Mouse (Mus musculus): ENCODE results near the gene Slc38a10. TPM values are rescaled to one million over a fixed set of nuclear protein-coding genes. Genes with fewer than 3 reads are reported as not detected.

The Slc38a10 gene
- 118 TPM for polyA plus RNA-seq (2017; shearing (Covaris generic))

DNA sequence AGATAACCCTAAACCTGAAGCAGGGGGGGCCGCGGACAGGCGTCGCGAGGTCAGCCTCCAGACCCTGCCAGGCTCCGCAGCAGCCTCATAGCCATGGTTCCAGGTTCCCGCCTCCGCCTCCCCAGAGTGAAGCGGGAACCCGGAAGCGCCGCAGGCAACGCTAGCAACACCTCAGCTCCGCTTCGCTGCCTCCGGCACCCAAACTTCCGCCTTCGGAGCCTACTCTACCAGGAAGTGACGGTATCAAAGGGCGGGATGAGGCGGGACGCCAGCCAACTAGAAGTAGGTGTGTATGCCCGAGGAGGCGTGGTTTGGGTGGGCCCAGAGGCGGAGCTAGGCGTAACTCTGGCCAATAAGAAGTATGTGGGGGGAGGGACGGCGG is at the start of gene Slc38a10:
Gene Slc38a10, minus strand, starts transcription at position 234 of the 382 bp plus-strand sequence.

DNA sequence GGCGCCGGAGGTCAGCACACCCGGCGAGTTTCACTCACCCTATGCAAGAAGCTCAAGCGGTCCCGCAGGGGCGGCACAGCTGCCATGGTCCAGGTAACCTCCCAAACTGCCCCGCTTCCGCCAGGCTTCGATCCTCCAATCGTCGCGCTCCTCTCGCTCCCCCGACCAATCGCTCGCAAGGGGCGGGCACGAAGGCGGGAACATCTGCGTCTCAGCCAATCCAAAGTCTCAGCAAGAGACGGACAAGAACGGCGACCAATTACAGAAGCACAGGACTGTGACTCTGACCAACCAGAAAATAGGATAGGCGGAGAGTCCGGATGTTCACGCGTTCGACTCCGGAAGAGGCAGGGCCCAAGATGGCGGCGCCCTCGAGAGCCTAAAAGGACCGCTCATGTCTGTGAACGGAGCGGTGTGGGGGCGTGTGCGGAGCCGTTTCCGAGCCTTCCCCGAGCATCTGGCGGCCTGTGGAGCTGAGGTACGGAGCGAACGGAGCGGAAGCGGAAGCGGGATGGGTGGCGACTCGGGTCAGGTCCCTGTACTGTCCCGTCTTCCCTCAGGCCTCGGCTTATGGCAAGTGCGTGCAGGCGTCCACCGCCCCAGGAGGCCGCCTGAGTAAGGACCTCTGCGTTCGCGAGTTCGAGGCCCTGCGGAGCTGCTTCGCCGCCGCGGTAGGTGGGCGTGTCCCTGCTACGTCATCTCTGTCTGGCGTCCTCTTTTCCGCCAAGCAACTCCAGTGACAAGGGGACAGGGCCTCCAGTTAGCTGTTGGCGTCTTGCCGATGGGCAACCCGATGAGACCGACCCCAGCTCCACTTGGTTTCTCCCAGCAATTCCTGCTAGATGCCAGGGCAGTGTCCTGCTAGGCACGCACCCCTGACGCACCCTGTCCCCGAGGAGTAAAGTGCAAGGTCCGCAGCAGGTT is 52.3 kb downstream of the Slc38a10 start, which contains the start of the genes Tepsin and Ndufaf8:
Gene Tepsin, minus strand, starts transcription at position 144 of the 924 bp plus-strand sequence.
Gene Ndufaf8, plus strand, starts transcription at position 341 of the 924 bp plus-strand sequence.

DNA sequence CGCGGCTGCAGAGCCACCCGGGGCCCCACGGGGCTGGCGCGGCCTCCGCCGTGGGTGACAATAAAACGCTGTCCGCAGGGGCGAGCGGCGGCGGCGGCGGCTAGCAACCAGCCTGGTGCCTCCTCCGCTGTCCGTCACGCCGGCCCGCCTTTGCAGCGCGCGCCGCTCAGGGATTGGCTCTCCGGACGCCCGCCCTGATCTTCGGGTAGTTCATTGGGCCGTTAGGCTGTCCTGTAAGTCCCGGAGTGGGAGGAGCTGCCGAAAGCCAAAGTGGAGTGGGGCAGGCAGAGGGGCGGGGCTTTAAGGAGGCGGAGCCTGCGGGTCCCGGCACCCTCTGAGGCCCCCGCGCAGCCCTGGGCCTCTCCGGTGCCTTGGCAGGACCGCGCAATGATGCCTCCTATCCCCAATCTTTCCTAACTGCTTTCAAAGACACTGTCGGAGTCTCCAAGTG is 64.4 kb downstream of the Slc38a10 start, which contains the start of gene Cep131:
Gene Cep131, minus strand, starts transcription at position 126 of the 451 bp plus-strand sequence.

Other genes starting within 250 kb of the Slc38a10 start
- 25.5 TPM for gene Chmp6, start 237.9 kb downstream of the Slc38a10 start, polyA plus RNA-seq (2017; shearing (Covaris generic))
- gene Baiap2, start 208.6 kb downstream of the Slc38a10 start, polyA plus RNA-seq (2017; shearing (Covaris generic)), result 24.5 TPM
- gene Aatk, start 104.2 kb downstream of the Slc38a10 start, polyA plus RNA-seq (2017; shearing (Covaris generic)), result 0.10 TPM
- gene Cep131, start 64.5 kb downstream of the Slc38a10 start, polyA plus RNA-seq (2017; shearing (Covaris generic)), result 4.9 TPM
- 17.0 TPM for gene Tepsin, start 52.6 kb downstream of the Slc38a10 start, polyA plus RNA-seq (2017; shearing (Covaris generic))
- 60.2 TPM for gene Ndufaf8, start 52.4 kb downstream of the Slc38a10 start, polyA plus RNA-seq (2017; shearing (Covaris generic))
- 0.19 TPM for gene Bahcc1, start 81.6 kb upstream of the Slc38a10 start, polyA plus RNA-seq (2017; shearing (Covaris generic))
- 2,667 TPM for gene Actg1, start 197.2 kb upstream of the Slc38a10 start, polyA plus RNA-seq (2017; shearing (Covaris generic))
- not detected for gene Fscn2, start 210.2 kb upstream of the Slc38a10 start, polyA plus RNA-seq (2017; shearing (Covaris generic))
- gene Faap100, start 227.4 kb upstream of the Slc38a10 start, polyA plus RNA-seq (2017; shearing (Covaris generic)), result 22.5 TPM